Comparison of ENCODE assay signal across 8 mouse cellular contexts in the genomic region with DNA sequence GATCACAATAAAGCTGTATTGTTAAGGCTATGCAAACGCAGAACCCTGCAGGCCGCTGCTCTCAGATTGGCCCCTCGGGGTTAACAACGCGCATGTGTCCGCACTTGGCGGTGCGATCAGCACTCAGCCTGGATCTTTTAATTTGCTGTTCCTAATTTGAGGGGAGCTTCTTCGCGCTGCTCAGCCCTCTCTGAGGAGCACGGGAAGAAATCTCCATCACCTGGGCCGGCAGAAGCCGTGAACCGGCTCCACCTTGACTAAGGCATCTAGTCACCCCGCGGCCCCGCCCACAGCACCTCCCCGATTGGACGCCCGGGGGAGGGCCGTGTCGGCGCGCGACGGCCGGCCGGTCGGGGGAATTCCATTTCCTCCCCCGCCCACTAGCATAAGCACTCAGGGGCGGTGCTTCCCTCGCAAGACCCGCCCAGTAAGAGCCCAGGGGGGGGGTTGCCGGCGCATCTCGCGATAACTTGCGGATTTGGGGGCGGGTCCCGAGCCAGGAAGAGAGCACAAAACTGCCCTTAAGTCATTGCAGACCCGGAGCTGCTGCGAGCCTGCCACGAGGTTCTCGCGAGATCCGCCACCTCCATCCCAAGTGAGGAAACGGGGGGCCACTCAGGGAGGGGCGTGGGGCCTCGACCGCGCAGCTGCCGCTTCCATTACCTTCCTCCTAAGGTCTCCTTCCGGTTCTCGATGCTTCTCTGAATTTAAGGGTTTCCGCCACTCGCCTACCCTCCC. TPM values are rescaled to one million over a fixed set of nuclear protein-coding genes. Genes with fewer than 3 reads are reported as not detected.
DNase-seq lines count a peak whose midpoint lies in the region; ATAC-seq lines count a peak whose summit lies in the region.

TSS of gene Ube2d3 (plus strand) at position 392 of the 738 bp plus-strand sequence.

- peak within 1 kb of the TSS; percentile 96 for H3K4me3 ChIP-seq in hindbrain, embryonic 11.5 days (ENCODE audit: low read depth, low read length)

- no peaks in the 10 kb centered on the region for H3K27me3 ChIP-seq in hindbrain, embryonic 11.5 days (ENCODE audit: control insufficient read depth, insufficient read depth, low read length)

- H3K27ac ChIP-seq in hindbrain, embryonic 11.5 days (ENCODE audit: low read depth, low read length): peak within 1 kb of the TSS; percentile 100

- H3K4me2 ChIP-seq in hindbrain, embryonic 11.5 days (replicated peaks; ENCODE audit: low read depth, low read length): peak within 1 kb of the TSS; percentile 66

- under 1% methylated on average over 51 of the region's 56 CpGs for WGBS in hindbrain, embryonic 11.5 days

- H3K9ac ChIP-seq in hindbrain, embryonic 11.5 days (ENCODE audit: low read depth, low read length): peak within 1 kb of the TSS; percentile 87

- no peaks in the 10 kb centered on the region for H3K36me3 ChIP-seq in hindbrain, embryonic 11.5 days (ENCODE audit: control insufficient read depth, insufficient read depth, low read length)

- ATAC-seq in hindbrain, embryonic 11.5 days (ENCODE audit: low FRiP score): peak; percentile 96

- no peaks in the 10 kb centered on the region for H3K9me3 ChIP-seq in hindbrain, embryonic 11.5 days (ENCODE audit: control insufficient read depth, low read length)

- H3K4me1 ChIP-seq in hindbrain, embryonic 11.5 days (replicated peaks; ENCODE audit: control insufficient read depth, insufficient read depth, low read length): 0 out of 2 replicates have a peak, but pooled peaks cover 2% of the 10 kb centered on the region

- peak; percentile 100 for DNase-seq in Muller cell, postnatal 12 days (ENCODE audit: inconsistent ontology term)
- peak; percentile 100 for DNase-seq in cerebellum, adult 9-11 months
- DNase-seq in frontal cortex, adult 2 months (ENCODE audit: extremely low spot score in 1 of 2, low spot score in 1 of 2): peak; percentile 99
- DNase-seq in hindbrain, embryonic 11.5 days (ENCODE audit: low spot score): peak; percentile 98
- peak; percentile 98 to 99 for DNase-seq in layer of hippocampus, postnatal 10 days (ENCODE audit: low spot score in 2 of 2)
- peak; percentile 99 for DNase-seq in lung, postnatal 10 days
- peak; percentile 99 for DNase-seq in ovary, postnatal 36 days (ENCODE audit: low spot score)
- DNase-seq in thymus, postnatal 25 days: peak; percentile 100

RNA-seq across cellular contexts. Expression of gene Ube2d3, which starts in this region (rescaled TPM):
- polyA plus RNA-seq in frontal cortex, adult 2 months (2012; rRNA removed): 166 and 187 TPM in 2 replicates
- polyA plus RNA-seq in hindbrain, embryonic 11.5 days (2014; fragmentation: Nextera tagmentation; extraction: Ambion mirVana): 662 and 666 TPM in 2 replicates
- total RNA-seq in layer of hippocampus, postnatal 10 days (2021): 100 to 1,000 TPM; 258 to 279 TPM

Comparison
In these comparisons a context has a peak if more than half of its experiments do, and no peak if none do; other contexts are left out.
1. Peak in every context shown above with its lines: DNase-seq, ATAC-seq, H3K4me3 ChIP-seq and H3K27ac ChIP-seq.